Mouse (Mus musculus) neutrophil, adult 5-6 weeks (primary cell): ENCODE results near the gene Vps11. TPM values are rescaled to one million over a fixed set of nuclear protein-coding genes. Genes with fewer than 3 reads are reported as not detected.
"Not testable (repeated sequence)": the region's sequence is repeated elsewhere in the genome, so short reads cannot be mapped to it uniquely, and the experiment has no call there.

Source experiments
- ATAC-seq: fragments of 151-379, 151-347 bp; 2 replicates; pipeline ENCODE4 v1.8.0; 2017; ENCODE audit warnings: mild to moderate bottlenecking, moderate TSS enrichment; ENCODE audit not compliant: insufficient number of reproducible peaks, poor library complexity, low FRiP score, severe bottlenecking; ENCODE audit errors: extremely low read depth
- total RNA-seq: library from RNA; stranded (forward); fragments of 200-1000 nt; gene quantifications from 2 replicates; pipeline ENCODE4 v1.2.3, GENCODE M21; 2017

The Vps11 gene
- total RNA-seq, 1 experiment from 2014 or later, result 37.4 TPM

- ATAC-seq, result peak; percentile 77
Observed at GRCm38 (mm10) chr9:44319887-44320798, 41.3 kb downstream of the Vps11 start, which contains the start of gene C2cd2l. Gene C2cd2l, minus strand, starts transcription at chr9:44320285.

- ATAC-seq, result no peak
Observed at GRCm38 (mm10) chr9:44319105-44319886, 42.2 kb downstream of the Vps11 start.

- ATAC-seq, result no peak
Observed at GRCm38 (mm10) chr9:44318826-44319095, 42.7 kb downstream of the Vps11 start.

GRCm38 (mm10) chr9:44318076-44318825 lies 43.2 kb downstream of the Vps11 start:
- ATAC-seq, result no peak

- no peak for ATAC-seq
Observed at GRCm38 (mm10) chr9:44317452-44317851, 44.0 kb downstream of the Vps11 start.

- no peak for ATAC-seq
Observed at GRCm38 (mm10) chr9:44314910-44315309, 46.6 kb downstream of the Vps11 start.

- no peak for ATAC-seq
Observed at GRCm38 (mm10) chr9:44314257-44314547, 47.3 kb downstream of the Vps11 start.

- ATAC-seq, result no peak
Observed at GRCm38 (mm10) chr9:44313476-44314256, 47.8 kb downstream of the Vps11 start.

GRCm38 (mm10) chr9:44311136-44312134 lies 50.0 kb downstream of the Vps11 start:
- ATAC-seq, result no peak

- no peak for ATAC-seq
Observed at GRCm38 (mm10) chr9:44310750-44311135, 50.7 kb downstream of the Vps11 start.

GRCm38 (mm10) chr9:44309756-44310155 lies 51.7 kb downstream of the Vps11 start:
- no peak for ATAC-seq

GRCm38 (mm10) chr9:44307248-44307647 lies 54.2 kb downstream of the Vps11 start:
- ATAC-seq, result no peak

- no peak for ATAC-seq
Observed at GRCm38 (mm10) chr9:44306532-44306931, 54.9 kb downstream of the Vps11 start.

- peak; percentile 96 for ATAC-seq
Observed at GRCm38 (mm10) chr9:44305466-44306079, 55.9 kb downstream of the Vps11 start, which contains the start of gene Hinfp. Gene Hinfp, minus strand, starts transcription at chr9:44305671.

- not testable (repeated sequence) for ATAC-seq
Observed at GRCm38 (mm10) chr9:44300001-44300400, 61.5 kb downstream of the Vps11 start.
